Mouse (Mus musculus) lung, postnatal 0 days (tissue): Measurements from ENCODE around the gene Syne3.

Experiments
- CTCF ChIP-seq: IDR thresholded peaks from 2 replicates; pipeline ENCODE4 v1.5.1; 2016; ENCODE audit warnings: antibody characterized with exemption, mild to moderate bottlenecking
- EP300 ChIP-seq: IDR thresholded peaks from 2 replicates; pipeline ENCODE4 v1.6.1; 2016; ENCODE audit warnings: antibody characterized with exemption, mild to moderate bottlenecking, control low read depth

DNA sequence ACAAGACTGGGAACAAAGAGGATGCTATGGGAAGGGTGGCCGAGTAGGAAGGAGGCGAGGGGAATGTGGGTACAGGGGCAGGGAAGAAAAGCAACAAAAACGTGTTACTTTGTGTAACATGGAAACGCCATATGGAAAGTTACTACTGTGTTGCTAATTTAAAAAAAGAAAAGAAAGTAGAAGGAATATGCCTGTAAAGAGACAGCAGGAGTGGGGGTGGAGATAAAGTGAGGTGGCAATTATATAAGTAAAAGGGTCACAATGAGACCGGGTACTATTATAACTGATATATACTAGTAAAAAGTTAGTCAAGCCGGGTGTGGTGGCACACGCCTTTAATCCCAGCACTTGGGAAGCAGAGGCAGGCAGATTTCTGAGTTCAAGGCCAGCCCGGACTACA is 92.8 kb downstream of the Syne3 start:
- TF ChIP-seq EP300: no peak
- no peak for TF ChIP-seq CTCF
